Mouse (Mus musculus) forebrain, postnatal 0 days (tissue): Measurements from ENCODE around the gene D430041D05Rik. TPM values are rescaled to one million over a fixed set of nuclear protein-coding genes. Genes with fewer than 3 reads are reported as not detected.

ENCODE experiments used
- ATAC-seq: fragments of 200-750 bp; cut with Nextera tagmentation; 2 replicates; pipeline ENCODE4 v1.8.0; 2017; ENCODE audit warnings: mild to moderate bottlenecking, moderate library complexity
- DNase-seq: peaks from one replicate; pipeline ENCODE4 v3.0.0-alpha.2; 2015
- H3K27ac ChIP-seq: fragments of 300-500 bp; sonication (generic); 2 replicates; pipeline ENCODE4 v1.5.1; 2014; ENCODE audit warnings: low read depth, mild to moderate bottlenecking, antibody characterized with exemption, low read length, moderate library complexity, mixed read lengths
- H3K27me3 ChIP-seq: fragments of 300-500 bp; sonication (generic); 2 replicates; pipeline ENCODE4 v1.6.1; 2014; ENCODE audit warnings: mild to moderate bottlenecking, low read length, mixed read lengths; ENCODE audit not compliant: insufficient read depth
- H3K36me3 ChIP-seq: fragments of 300-500 bp; sonication (generic); 2 replicates; pipeline ENCODE4 v1.6.1; 2014; ENCODE audit warnings: mild to moderate bottlenecking, moderate library complexity; ENCODE audit not compliant: insufficient read depth
- H3K4me1 ChIP-seq: fragments of 300-500 bp; sonication (generic); 2 replicates; pipeline ENCODE4 v1.6.1; 2014; ENCODE audit warnings: antibody characterized with exemption; ENCODE audit not compliant: insufficient read depth
- H3K4me2 ChIP-seq: fragments of 300-500 bp; sonication (generic); 2 replicates; pipeline ENCODE4 v1.6.1; 2014; ENCODE audit warnings: low read depth, mild to moderate bottlenecking, moderate library complexity
- H3K4me3 ChIP-seq: fragments of 300-500 bp; sonication (generic); 2 replicates; pipeline ENCODE4 v1.5.1; 2014; ENCODE audit warnings: low read depth, low read length, mixed read lengths
- H3K9ac ChIP-seq: fragments of 300-500 bp; sonication (generic); 2 replicates; pipeline ENCODE4 v1.6.1; 2014; ENCODE audit warnings: mild to moderate bottlenecking
- H3K9me3 ChIP-seq: fragments of 300-500 bp; sonication (generic); 2 replicates; pipeline ENCODE4 v1.6.1; 2016; ENCODE audit warnings: low read length
- CTCF ChIP-seq: sonication (generic); IDR thresholded peaks from 2 replicates; pipeline ENCODE4 v1.5.1; 2016; ENCODE audit warnings: antibody characterized with exemption, control low read depth, low read depth
- WGBS: fragments of 180-500 bp; shearing (Covaris S2); extraction: QIAGEN DNeasy Blood & Tissue Kit; methylation state at CpG from one replicate; pipeline ENCODE4 v1.1.7; 2014; 5-methylcytosine and 5-hydroxymethylcytosine counted together
- polyA plus RNA-seq: library from polyadenylated mRNA; unstranded; fragments of >200 nt; fragmentation: Nextera tagmentation; extraction: Ambion mirVana; gene quantifications from 2 replicates; pipeline ENCODE4 v1.2.1, GENCODE M21; 2015
- total RNA-seq: library from RNA; depleted of rRNA; stranded (reverse); fragments of >200 nt; gene quantifications from 2 replicates; pipeline ENCODE4 v1.2.3, GENCODE M21; 2014

D430041D05Rik gene
- total and polyA plus RNA-seq, 2 experiments from 2014 or later = 11.1 to 58.9 TPM

GRCm38 (mm10) chr2:104153345-104153744 lies 257.5 kb downstream of the D430041D05Rik start:
- Histone ChIP-seq H3K27ac (no peak overlapping the region), H3K36me3 (peaks cover 43% of the 10 kb centered on the region), H3K4me2 (no peak overlapping the region), H3K27me3 (no peaks in the 10 kb centered on the region), H3K9me3 (no peaks in the 10 kb centered on the region), H3K9ac (no peak overlapping the region), H3K4me3 (no peak overlapping the region), H3K4me1 (no peaks in the 10 kb centered on the region)
- no peak for ATAC-seq
- WGBS = 65% methylated on average over 4 of the region's 4 CpGs
- no peak for DNase-seq
- TF ChIP-seq CTCF = no peak

GRCm38 (mm10) chr2:104150608-104151397 lies 260.0 kb downstream of the D430041D05Rik start:
- DNase-seq (no peak), ATAC-seq (no peak)
- no peak overlapping the region for H3K27ac ChIP-seq
- no peaks in the 10 kb centered on the region for H3K4me1 ChIP-seq
- H3K4me3 ChIP-seq = no peak overlapping the region
- no peaks in the 10 kb centered on the region for H3K9me3 ChIP-seq
- no peak for TF ChIP-seq CTCF
- H3K4me2 ChIP-seq = no peak overlapping the region
- peaks cover 50% of the 10 kb centered on the region for H3K36me3 ChIP-seq
- H3K27me3 ChIP-seq = no peaks in the 10 kb centered on the region
- 94% methylated on average over 6 of the region's 6 CpGs for WGBS
- H3K9ac ChIP-seq = no peak overlapping the region

GRCm38 (mm10) chr2:104147910-104148561 lies 262.8 kb downstream of the D430041D05Rik start:
- Histone ChIP-seq H3K4me3 (no peak overlapping the region), H3K9ac (no peak overlapping the region), H3K27ac (no peak overlapping the region), H3K36me3 (peaks cover 45% of the 10 kb centered on the region), H3K4me1 (no peaks in the 10 kb centered on the region), H3K4me2 (no peak overlapping the region), H3K9me3 (no peaks in the 10 kb centered on the region), H3K27me3 (no peaks in the 10 kb centered on the region)
- TF ChIP-seq CTCF = no peak
- ATAC-seq (no peak), DNase-seq (no peak)
- 63% methylated on average over 4 of the region's 4 CpGs for WGBS

- Histone ChIP-seq H3K4me3 (no peak overlapping the region), H3K4me2 (no peak overlapping the region), H3K27ac (no peak overlapping the region), H3K9me3 (no peaks in the 10 kb centered on the region), H3K27me3 (no peaks in the 10 kb centered on the region), H3K9ac (no peak overlapping the region), H3K36me3 (peaks cover 29% of the 10 kb centered on the region), H3K4me1 (no peaks in the 10 kb centered on the region)
- ATAC-seq = no peak
- 70% methylated on average over 1 of the region's 1 CpGs for WGBS
- peak; percentile 28; the same call in 1 of the 2 replicates for TF ChIP-seq CTCF
- no peak for DNase-seq
These were observed 264.8 kb downstream of the D430041D05Rik start for GRCm38 (mm10) chr2:104145983-104146382.

GRCm38 (mm10) chr2:104144004-104144403 lies 266.8 kb downstream of the D430041D05Rik start:
- WGBS = 72% methylated on average over 12 of the region's 12 CpGs
- Histone ChIP-seq H3K27me3 (no peaks in the 10 kb centered on the region), H3K4me3 (no peak overlapping the region), H3K4me1 (no peaks in the 10 kb centered on the region), H3K4me2 (no peak overlapping the region), H3K27ac (no peak overlapping the region), H3K9ac (no peak overlapping the region), H3K36me3 (peaks cover 16% of the 10 kb centered on the region), H3K9me3 (no peaks in the 10 kb centered on the region)
- no peak for TF ChIP-seq CTCF
- DNase-seq = no peak
- no peak for ATAC-seq

GRCm38 (mm10) chr2:104142140-104142539 lies 268.7 kb downstream of the D430041D05Rik start:
- Histone ChIP-seq H3K4me3 (no peak overlapping the region), H3K4me2 (no peak overlapping the region), H3K27me3 (no peaks in the 10 kb centered on the region), H3K4me1 (no peaks in the 10 kb centered on the region), H3K9me3 (no peaks in the 10 kb centered on the region), H3K27ac (no peak overlapping the region), H3K9ac (no peak overlapping the region), H3K36me3 (0 out of 2 replicates have a peak, but pooled peaks cover under 1% of the 10 kb centered on the region)
- DNase-seq = no peak
- no peak for ATAC-seq
- WGBS = 90% methylated on average over 8 of the region's 8 CpGs
- TF ChIP-seq CTCF = no peak

GRCm38 (mm10) chr2:104135920-104136319 lies 274.9 kb downstream of the D430041D05Rik start:
- DNase-seq (no peak), ATAC-seq (no peak)
- no peaks in the 10 kb centered on the region for H3K27me3 ChIP-seq
- H3K9ac ChIP-seq = no peak overlapping the region
- H3K4me1 ChIP-seq = no peaks in the 10 kb centered on the region
- no peak overlapping the region for H3K4me2 ChIP-seq
- 74% methylated on average over 2 of the region's 2 CpGs for WGBS
- no peaks in the 10 kb centered on the region for H3K36me3 ChIP-seq
- no peak for TF ChIP-seq CTCF
- H3K9me3 ChIP-seq = no peaks in the 10 kb centered on the region
- H3K27ac ChIP-seq = no peak overlapping the region
- H3K4me3 ChIP-seq = no peak overlapping the region
